Mouse (Mus musculus) C2C12 (cell line): ENCODE measurements around the gene Rgcc.

Experiments used
- CEBPB ChIP-seq: IDR thresholded peaks from one replicate; pipeline ENCODE4 v1.6.1; 2011; ENCODE audit warnings: low read depth, mild to moderate bottlenecking, control low read depth, moderate library complexity
- CTCF ChIP-seq: IDR thresholded peaks from one replicate; pipeline ENCODE4 v1.5.1; 2011; ENCODE audit not compliant: control insufficient read depth, insufficient read depth, insufficient read length
- FOSL1 ChIP-seq: IDR thresholded peaks from one replicate; pipeline ENCODE4 v1.8.0; 2011; ENCODE audit warnings: mild to moderate bottlenecking, low read length; ENCODE audit not compliant: poor library complexity, insufficient read depth, severe bottlenecking
- MAX ChIP-seq: IDR thresholded peaks from one replicate; pipeline ENCODE4 v1.6.1; 2011; ENCODE audit warnings: mild to moderate bottlenecking, control low read depth
- MYOD1 ChIP-seq: IDR thresholded peaks from one replicate; pipeline ENCODE4 v1.6.1; 2011; ENCODE audit warnings: low read depth; ENCODE audit not compliant: control insufficient read depth, insufficient read length
- MYOG ChIP-seq: IDR thresholded peaks from one replicate; pipeline ENCODE4 v1.6.1; 2011; ENCODE audit not compliant: control insufficient read depth, insufficient read length; ENCODE audit errors: extremely low read depth
- USF1 ChIP-seq: IDR thresholded peaks from one replicate; pipeline ENCODE4 v1.6.1; 2011; ENCODE audit warnings: low read depth, mild to moderate bottlenecking, control low read depth, moderate library complexity

GRCm38 (mm10) chr14:79291629-79292028 lies 9.8 kb downstream of the Rgcc start:
- no peak for TF ChIP-seq MAX
- TF ChIP-seq CTCF, result no peak
- TF ChIP-seq MYOG, result no peak
- TF ChIP-seq CEBPB, result no peak
- no peak for TF ChIP-seq USF1
- no peak for TF ChIP-seq MYOD1
- TF ChIP-seq FOSL1, result no peak
